Mouse (Mus musculus) 416B (cell line): ENCODE data around the gene Abca17.

ENCODE experiments used
- DNase-seq: peaks from one replicate; pipeline ENCODE4 v3.0.0; 2011; ENCODE audit warnings: low read depth

The Abca17 gene

GRCm38 (mm10) chr17:24243311-24243969 is 107.4 kb downstream of the Abca17 start:
- DNase-seq = peak; percentile 46

GRCm38 (mm10) chr17:24236921-24237320 is 113.9 kb downstream of the Abca17 start:
- no peak for DNase-seq

GRCm38 (mm10) chr17:24236479-24236878 is 114.4 kb downstream of the Abca17 start:
- no peak for DNase-seq

- no peak for DNase-seq
These were observed 122.9 kb downstream of the Abca17 start for GRCm38 (mm10) chr17:24227941-24228340.

- no peak for DNase-seq
These were observed 124.1 kb downstream of the Abca17 start for GRCm38 (mm10) chr17:24226721-24227120.

GRCm38 (mm10) chr17:24225851-24226250 is 125.0 kb downstream of the Abca17 start:
- no peak for DNase-seq

- no peak for DNase-seq
These were observed 126.1 kb downstream of the Abca17 start for GRCm38 (mm10) chr17:24224741-24225140.

- no peak for DNase-seq
These were observed 127.4 kb downstream of the Abca17 start for GRCm38 (mm10) chr17:24223513-24223912.

GRCm38 (mm10) chr17:24222653-24223052 is 128.2 kb downstream of the Abca17 start:
- no peak for DNase-seq

- DNase-seq = peak; percentile 98
These were observed 130.1 kb downstream of the Abca17 start, which contains the start of gene Tedc2 for GRCm38 (mm10) chr17:24220435-24221411. Tedc2 (minus strand) TSS chr17:24220851.

- DNase-seq = peak; percentile 60
These were observed 134.0 kb downstream of the Abca17 start for GRCm38 (mm10) chr17:24216836-24217235.
